Mouse (Mus musculus) left cerebral cortex, postnatal 4 days (tissue): ENCODE measurements around the gene Chtf18. TPM values are rescaled to one million over a fixed set of nuclear protein-coding genes. Genes with fewer than 3 reads are reported as not detected.
"Not testable (repeated sequence)": the region's sequence is repeated elsewhere in the genome, so short reads cannot be mapped to it uniquely, and the experiment has no call there.

Experiments
- DNase-seq: peaks from one replicate; pipeline ENCODE4 v3.0.0-alpha.2; 2022
- intact Hi-C: fragments of 180-260 bp; cut with DNase I; formaldehyde crosslinking; loops from one replicate; pipeline ENCODE4 v1.15.1; 2025
- total RNA-seq, 2 experiments: library from RNA; stranded (reverse); gene quantifications; 2 replicates each; pipeline ENCODE4 v1.2.3; 2021

The Chtf18 gene
- total RNA-seq = 1 to 10 TPM; 4.3 to 5.8 TPM

DNA sequence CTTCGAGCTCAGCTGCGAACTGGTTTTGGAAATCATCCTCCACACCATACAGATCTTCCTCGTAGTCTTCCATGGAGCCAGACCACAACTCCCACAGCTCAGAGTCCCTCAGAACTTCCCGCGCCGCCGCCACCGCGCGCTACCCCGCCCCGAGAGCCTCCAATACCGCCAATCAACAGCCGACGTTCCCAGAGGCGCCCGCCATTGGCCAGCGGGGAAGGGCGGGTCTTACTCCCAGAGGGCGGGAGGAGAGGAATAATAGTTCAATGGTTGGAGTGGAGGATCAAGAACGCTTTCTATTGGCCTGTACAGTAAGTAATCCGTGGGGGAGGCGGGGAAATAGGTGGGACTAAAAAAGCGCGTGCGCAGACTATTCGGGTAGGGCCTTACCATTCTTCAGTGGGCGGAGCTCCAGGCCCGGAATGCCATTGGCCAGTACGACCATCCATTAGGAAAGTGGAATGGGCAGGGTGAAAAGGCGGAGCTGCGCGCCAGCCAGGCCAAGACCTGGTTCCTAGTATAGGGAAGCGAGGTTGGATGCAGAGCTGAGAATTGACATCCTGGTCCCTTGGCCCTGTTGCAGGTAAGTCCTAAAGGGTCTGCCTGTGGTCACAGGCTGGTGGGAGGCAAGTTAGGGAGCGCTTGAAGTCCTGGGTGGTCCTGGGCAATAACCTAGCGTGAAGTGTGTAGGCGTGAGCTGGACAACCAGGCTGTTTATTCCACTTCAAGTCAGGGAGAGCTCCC, at the start of gene Chtf18, which contains the start of gene Rpusd1:
Gene Chtf18, minus strand, starts transcription at position 155 of the 744 bp plus-strand sequence.
Gene Rpusd1, plus strand, starts transcription at position 406 of the 744 bp plus-strand sequence.
- intact Hi-C loops = no loop called here
- peak; percentile 100 for DNase-seq

DNA sequence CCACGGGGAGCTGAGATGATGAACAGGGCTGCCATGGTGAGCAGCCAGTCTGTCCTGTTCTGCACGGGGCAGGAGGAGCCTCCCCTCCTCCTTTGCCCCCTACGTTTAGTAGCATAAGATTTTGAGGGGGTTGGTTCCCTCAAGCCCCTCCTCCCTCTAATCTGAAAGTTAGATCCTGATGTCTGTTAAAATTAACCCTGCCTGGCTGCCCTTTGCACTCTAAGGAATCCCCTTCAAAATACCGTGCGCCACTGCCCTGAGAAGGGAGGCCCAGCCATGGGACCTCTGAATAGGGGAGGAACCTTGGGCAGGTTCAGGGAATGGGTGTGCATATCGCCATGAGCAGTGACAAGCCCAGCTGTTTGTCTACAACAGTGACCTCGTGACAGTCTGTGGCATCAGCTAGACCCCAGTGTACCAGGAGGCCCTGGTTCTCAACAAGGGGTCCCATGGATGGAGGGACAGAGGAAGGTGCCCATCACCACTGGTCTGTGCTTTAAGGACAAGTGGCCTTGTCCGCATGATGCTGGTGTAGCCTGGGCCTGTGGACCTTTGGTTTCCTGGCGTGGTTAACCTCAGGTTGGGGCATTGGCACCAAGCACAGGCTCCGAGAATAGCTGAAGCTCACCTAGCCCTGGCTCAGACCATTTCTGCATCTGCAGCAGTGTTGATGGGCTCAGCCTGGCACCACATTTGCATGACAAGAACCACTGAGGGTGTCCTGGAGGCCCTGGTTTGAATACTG, 48.3 kb upstream of the Chtf18 start:
- no peak for DNase-seq
- intact Hi-C loops = no loop called here

DNA sequence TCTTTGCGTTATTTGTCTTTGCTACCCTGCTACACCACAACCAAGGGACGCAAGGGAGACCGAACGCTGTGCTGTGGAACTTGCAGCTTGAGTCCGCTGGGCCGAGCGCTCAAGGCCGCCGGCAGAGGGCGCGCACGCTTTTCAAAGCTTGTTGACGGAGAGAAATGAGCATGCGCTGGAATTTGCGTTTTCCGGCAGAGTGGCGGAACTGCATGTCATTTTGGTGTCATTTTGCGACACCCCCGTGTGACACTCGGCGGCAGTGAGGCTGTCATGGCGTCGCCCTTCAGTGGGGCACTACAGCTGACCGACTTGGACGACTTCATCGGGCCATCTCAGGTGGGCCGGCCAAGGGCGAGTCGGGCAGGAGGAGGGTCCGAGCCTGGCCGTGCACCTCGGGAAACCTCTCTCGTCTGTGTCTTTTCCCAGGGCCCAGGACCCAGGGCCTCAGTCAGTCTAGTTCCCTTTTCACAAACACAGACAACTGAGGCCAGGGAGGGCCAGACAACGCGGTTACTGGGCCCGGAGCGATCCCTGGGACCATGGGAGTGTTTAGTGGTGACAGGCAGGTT, 46.4 kb upstream of the Chtf18 start, which contains the start of gene Narfl:
Gene Narfl, plus strand, starts transcription at position 228 of the 572 bp plus-strand sequence.
- peak; percentile 99 for DNase-seq

DNA sequence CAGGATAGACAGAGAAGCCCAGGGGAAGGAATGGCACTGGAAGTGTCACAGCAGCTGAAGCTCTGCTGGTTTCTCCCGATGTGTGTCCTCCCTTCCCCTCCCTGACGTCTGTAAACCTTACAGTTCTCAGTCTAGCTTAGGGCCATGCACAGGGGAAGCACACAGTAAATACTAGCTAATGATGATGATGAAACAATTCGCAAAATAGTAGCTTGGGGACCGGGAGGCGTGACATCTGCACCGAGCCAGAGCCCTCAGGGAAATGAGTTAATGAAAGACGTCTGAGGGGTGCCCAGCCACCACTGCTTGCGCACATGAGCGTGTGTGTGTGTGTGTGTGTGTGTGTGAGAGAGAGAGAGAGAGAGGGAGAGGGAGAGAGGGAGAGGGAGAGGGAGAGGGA, 42.1 kb upstream of the Chtf18 start:
- no peak for DNase-seq
- intact Hi-C loops = no loop called here

More for the DNA sequence above, 46.4 kb upstream of the Chtf18 start, which contains the start of gene Narfl:
- intact Hi-C loops = no loop called here

DNA sequence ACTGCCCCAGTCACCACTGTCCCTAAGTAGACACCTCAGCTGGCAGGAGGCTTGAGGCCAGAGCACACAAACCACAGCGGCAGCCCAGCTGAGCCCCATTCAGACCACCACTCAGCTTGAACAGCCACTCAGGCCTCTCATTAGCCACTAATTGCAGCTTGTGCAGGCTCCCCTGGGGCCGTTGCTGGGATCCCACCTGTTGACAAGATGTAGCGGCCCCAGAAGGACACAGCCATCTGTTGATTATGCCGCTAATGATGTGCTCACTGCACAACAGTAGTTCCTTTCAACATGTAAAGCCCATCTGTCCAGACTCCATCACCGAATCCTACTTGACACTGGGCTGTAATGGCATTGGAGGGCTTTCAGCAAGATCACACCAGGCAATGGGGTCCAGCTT, 38.7 kb upstream of the Chtf18 start:
- intact Hi-C loops = no loop called here
- no peak for DNase-seq

DNA sequence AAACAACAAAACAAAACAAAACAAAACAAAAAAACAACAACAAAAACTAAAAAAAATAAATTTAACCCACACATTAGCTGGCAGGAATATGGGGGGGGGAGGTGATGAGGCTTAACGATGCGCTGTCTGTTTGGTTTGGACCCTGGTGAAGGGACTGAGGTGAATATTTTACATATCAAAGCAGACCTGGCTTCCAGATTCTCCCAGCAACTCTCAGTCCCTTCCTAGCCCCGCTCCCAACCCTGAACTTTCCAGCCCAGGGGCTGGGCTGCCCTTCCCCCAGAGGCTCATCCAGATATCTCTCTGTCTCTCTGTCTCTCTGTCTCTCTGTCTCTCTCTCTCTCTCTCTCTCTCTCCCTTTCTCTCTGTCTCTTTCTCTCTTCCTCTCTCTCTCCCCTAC, 35.4 kb upstream of the Chtf18 start:
- intact Hi-C loops = no loop called here
- no peak for DNase-seq

DNA sequence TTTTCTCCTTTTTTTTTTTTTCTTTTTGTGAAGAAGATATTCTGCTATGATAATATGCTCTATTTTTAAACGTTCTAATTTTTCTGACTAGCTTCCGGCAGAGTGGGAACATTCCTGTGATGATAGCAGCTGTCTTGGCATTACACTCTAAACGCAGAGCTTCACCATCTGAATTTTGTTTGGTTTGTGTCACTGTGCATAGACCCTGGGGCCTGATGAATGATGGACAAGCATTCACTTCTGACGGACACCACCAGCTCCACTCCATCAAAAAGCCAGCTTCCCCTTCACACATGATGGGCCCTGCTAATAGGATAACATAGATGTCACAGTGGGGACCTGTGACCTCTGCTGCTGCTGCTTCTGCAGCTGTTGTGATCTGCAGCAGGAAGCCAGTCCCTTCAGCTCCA, 34.3 kb upstream of the Chtf18 start:
- intact Hi-C loops = no loop called here
- no peak for DNase-seq

DNA sequence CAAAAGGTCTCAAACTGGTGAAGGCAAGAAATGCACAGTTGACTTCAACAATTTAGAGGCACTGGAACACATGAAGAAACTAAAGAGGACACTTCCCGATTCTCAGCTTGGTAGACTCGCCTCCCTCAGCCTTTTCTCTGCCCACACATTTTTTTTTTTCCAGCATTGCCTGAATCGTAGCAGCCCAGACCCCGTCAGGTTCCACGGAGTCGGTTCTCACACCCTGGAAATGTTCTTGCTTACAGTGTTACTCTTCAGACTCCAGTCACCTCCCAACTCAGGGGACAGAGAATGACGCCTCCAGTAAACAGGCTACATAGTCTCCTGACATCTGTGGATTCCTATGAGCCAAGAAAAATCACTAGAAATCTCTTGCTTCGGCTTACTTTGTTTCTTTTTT, 32.9 kb upstream of the Chtf18 start:
- intact Hi-C loops = no loop called here
- DNase-seq = no peak

DNA sequence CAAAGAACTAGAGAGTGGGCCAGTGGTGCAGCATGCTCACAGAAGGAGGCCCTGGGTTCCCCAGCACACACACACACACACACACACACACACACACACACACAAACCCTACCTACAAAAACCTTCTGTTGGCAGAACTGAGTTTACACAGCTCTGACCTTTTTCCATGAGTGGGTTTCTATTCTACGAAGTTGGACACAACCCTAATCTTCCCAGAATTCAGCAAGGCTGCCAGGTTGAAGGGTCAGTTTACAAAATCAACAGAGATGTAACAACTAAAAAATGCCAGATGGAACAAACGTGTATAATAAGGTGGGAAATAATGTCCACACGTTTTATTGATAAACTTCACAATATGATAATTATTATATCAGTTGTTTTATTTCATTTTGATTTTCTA, 30.5 kb upstream of the Chtf18 start:
- intact Hi-C loops = no loop called here
- DNase-seq = no peak

DNA sequence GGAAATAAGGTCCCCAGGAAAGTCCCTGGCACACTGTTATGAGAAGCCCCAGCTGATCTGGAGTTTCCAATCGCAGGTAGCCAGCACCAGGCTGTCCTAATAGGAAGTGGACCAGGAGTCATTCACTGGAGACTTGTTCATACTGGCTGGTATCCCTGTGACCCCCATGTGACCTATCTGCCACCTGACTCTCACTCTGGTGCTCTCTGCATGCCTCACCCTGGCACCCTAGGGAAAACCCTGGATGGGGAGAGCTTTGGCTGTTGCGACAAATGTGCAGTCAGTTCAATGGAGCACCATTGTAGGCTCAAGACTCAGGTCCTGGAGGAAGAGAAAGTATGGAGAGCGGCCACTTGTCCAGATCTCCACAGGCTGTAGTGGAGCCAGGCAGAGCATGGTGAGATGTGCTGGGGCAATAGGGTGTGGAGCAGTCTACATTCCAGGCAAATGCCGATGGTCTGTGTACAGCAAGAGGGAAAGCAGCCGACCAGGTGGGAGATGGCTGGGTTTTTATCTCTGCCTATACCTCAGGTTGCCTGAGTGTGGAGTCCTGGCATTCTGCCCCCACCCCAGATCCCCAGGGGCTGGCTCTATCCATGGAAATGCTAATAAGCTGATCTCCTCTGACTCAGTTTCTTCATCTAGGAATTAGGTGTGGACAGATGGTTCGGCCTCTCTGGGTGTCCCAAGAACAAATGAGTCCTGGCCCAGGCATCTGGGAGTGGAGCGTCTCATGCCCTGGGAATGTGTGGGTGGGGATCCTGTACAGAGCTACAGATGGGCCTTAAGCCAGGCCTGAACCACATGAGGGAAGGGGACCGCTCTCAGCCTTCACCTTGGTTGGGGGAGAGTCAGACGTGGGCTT, 29.4 kb upstream of the Chtf18 start:
- DNase-seq = no peak
- intact Hi-C loops = no loop called here

DNA sequence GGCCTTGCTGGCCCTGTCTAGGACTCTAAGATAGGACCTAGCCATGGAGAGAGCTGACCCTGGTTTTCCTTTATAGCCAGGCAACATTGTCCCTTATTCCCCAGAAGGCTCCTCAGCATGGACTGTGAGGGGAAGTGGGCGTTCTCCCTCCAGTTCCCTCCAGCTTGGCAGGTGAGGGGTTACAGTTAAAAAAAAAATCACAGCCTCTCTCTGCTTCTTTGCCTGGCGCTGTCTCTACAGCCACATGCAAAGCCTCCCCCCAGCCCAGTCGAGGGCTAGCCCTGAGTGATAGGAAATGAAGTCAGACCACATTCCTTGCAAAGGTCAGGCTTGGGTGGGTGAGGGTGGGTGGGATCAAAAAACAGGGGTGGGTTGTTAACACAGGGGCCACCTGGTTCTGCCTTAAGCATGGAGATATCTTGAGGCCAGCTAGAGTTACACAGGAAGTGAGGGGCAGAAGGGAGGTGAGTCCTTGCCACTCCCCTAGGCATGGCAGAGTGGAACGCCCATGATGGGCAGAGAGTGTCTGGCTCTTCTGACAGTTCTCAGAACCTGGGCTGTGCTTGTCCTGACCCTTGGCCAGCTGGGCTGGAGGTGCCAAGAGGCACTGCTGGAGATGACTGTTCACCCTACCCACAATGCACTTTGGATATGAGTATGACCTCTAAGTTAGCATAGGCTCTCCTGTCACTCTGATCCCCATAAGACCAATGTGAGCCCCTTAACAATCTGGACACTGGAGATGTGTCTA, 28.6 kb upstream of the Chtf18 start:
- DNase-seq = no peak
- intact Hi-C loops = no loop called here

DNA sequence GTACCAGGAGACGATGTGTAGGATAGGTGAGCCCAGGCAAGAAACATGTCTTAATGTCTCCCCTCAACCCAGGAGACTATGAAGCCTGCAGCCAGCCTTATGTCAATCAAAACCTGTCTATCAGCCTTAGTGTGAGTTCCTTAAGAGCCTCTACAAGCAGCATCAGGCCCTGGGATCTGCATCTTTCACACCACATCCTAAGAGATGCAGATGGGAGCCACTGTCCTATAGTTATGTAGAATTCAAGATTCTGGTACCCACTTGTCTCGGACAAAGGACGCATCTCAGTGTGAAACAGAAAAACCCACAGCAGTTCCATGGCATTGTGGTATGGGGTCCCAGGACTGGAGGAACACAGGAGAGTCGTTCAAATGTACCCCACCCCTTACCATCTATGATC, 27.9 kb upstream of the Chtf18 start:
- no peak for DNase-seq
- intact Hi-C loops = no loop called here

DNA sequence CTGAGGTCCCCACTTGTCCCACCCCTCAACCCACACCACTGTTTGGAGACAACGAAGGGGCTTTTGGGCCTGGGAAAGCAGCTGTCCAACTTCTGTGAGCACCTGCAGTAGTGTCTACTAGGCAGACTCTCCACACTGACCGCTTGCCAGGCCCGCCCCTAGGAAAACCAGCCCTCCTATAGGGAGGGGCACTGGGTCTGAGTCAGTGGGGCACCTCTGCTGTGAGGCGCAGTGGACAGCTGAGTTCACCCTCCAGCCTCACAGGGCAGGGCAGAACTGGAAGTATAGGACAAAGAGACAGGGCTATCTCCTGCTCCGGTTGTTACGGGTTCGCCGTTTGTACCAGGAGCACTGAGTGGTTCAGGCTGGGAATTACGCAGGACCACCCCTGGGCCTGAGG, 27.0 kb upstream of the Chtf18 start, which contains the start of gene Msln:
Gene Msln, minus strand, starts transcription at position 138 of the 400 bp plus-strand sequence.
- DNase-seq = no peak
- intact Hi-C loops = no loop called here

DNA sequence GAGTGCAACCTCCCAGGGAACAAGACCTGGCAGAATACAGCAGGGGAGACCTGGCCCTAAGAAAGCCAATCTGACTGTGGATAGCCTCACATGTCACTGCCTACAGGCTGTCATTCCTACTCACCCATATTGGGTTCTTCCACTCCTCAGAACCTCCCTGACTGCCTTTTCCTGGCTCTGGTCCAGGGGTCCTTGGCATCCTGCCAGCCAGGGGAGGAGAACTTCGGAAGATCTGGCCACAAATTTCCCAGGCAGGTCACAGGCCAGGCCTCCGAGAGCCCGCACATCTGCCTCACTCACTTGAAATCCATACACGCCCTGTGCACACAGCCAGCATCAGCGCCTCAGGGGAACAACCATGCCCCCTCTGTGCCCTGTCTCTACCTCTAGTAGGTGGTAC, 24.2 kb upstream of the Chtf18 start:
- peak; percentile 75 for DNase-seq
- intact Hi-C loops = no loop called here

DNA sequence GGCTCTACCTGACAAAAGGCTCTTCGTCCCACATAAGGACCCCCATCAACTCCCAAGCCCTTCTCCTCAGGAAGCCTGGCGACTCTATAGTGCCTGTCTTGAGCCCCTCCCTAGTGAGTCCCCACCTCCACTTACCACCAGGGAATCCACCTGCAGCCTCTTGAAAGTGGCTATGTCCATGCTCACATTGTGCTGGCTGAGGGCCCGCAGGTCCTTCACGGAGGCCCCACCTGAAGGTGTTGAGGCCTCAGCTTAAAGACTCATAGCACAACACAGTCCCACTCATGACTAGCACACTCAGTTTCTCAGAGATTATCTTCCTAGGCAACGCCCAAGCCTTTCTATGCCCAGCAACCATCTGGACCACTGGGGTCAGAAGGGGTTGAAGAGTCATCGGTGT, 22.1 kb upstream of the Chtf18 start:
- intact Hi-C loops = no loop called here
- DNase-seq = no peak

DNA sequence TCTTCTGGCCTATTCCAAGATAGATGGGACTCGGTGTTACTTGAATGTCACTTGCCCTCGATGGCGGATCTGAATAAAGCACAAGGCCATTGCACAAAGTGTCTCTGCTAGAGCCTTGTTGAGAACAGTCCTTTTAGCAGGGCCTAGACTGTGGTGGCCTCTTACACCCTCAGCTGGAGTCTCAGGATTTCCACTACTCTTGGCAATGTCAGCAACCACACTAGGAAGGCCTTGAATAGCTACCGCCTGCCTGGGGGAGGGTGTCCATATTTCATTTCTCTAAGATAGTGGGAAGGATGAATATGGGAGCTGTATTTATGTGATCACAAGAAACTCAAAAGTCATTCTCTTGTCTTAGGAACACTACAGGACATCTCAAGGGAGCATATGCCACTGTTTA, 21.0 kb upstream of the Chtf18 start:
- intact Hi-C loops = no loop called here
- DNase-seq = no peak

DNA sequence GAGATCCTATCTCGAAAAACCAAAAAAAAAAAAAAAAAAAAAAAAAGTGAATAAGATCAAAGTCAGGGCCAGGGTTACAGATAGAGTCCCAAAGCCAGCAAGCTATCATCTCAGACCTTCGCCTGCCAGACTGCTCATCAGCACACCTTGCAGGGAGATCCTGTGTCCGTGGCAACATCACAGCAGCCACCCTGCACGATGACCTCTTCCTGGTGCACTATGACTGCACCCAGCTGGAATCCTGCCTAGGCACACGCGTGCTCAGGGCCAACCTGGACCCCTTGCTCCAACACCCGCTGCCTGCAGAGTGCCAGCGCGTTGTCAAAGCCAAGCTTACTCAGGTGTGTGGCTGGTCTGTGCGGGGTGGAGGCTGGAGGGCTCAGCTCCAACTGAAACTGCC, 17.1 kb upstream of the Chtf18 start:
- intact Hi-C loops = no loop called here
- DNase-seq = no peak

DNA sequence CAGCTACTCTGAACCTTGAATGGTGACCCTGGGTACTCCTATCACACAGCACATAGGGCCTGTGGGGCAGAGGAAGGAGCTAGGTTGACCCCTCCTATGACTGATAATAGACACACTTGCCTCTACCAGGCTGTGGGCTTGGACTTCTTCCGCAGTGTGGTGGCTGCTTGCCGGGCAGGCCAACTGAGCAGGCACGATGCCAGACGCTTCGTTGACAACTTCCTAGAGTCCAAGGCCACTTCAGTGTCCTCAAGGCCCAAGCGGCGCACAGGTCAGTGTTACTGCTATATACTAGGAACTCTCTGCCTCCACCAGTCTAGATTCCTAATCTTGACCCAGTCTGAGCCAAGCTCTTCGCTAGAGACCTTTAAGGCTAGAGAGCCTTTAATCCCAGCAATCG, 16.6 kb upstream of the Chtf18 start:
- intact Hi-C loops = no loop called here
- no peak for DNase-seq

DNA sequence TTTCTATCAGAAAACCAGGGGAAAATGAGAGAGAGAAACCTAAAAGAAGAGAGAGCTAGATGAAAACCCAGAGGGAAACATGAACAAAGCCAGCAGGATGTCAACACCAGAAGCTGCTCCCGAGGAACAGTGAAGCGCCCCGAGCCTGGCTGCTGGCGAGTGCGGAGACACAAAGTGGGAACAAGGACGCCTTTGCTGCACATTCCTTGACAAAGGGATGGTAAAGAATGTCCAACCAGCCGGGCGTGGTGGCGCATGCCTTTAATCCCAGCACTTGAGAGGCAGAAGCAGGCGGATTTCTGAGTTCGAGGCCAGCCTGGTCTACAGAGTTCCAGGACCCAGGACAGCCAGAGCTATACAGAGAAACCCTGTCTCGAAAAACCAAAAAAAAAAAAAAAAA, 14.3 kb upstream of the Chtf18 start:
- not testable (repeated sequence) for DNase-seq

DNA sequence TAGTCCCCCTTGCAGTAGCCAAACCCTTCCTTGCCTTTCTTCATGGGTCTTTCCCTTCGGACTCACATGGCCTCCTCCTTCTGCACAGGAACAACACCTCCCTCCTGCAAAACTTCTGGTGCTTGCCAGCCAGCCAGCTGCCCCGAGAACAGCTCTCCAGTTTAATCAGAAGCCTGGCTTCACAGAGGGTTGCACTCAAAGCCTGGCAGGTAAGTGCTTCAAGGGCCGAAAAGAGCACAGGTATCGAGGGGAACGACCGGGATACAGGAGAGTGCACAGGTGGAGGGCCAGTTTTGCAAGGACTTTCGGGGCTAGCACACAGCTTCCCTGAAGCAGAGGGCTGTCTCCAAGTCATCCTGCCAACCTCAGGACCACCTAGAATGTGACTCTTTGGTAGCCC, 11.6 kb upstream of the Chtf18 start:
- intact Hi-C loops = no loop called here
- no peak for DNase-seq

More for the DNA sequence above, 14.3 kb upstream of the Chtf18 start:
- intact Hi-C loops = not testable (repeated sequence)
